ENCODE assay signal across 20 mouse cellular contexts in the genomic region with DNA sequence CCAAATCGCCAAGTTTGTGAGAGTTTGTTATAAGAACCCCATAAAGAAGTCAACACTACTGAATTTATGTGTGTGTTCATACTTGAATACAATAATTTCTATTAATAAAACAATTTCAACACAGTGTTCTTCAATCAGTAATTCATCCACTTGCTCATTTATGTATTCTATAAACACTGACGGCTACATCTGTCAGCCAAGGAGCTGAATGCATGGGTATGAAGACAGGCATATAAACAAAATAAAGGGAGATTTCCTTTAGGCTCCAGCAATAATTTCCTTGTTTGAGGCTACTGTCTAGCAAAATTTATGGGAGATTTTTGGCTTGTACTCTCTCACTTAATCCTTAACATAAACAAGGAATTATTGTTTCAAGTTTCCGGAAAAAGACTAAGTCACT.
DNase-seq lines count a peak whose midpoint lies in the region; ATAC-seq and TF ChIP-seq lines count a peak whose summit lies in the region.
"Had no signal": no experiment of that assay in that cellular context is flagged by ENCODE, and none has a peak within 500 bp of the region (broad histone marks: within the 10 kb centered on the region; RNA-seq: fewer than 3 reads in every experiment).

No protein-coding gene starts in this region.

- H3K9me3 ChIP-seq in intestine, embryonic 16.5 days (ENCODE audit: control insufficient read depth, low read length), result no peaks in the 10 kb centered on the region
- H3K9me3 ChIP-seq in intestine, embryonic 15.5 days, result no peaks in the 10 kb centered on the region
- no peaks in the 10 kb centered on the region for H3K9me3 ChIP-seq in kidney, postnatal 0 days (replicated peaks; ENCODE audit: low read length)
- 0 out of 2 replicates have a peak, but pooled peaks cover 3% of the 10 kb centered on the region for H3K9me3 ChIP-seq in lung, embryonic 16.5 days (ENCODE audit: control insufficient read depth, low read length)
- H3K9me3 ChIP-seq: forebrain, embryonic 10.5 days; hindbrain, embryonic 12.5 days had no signal

- 52% methylated on average over 3 of the region's 3 CpGs for WGBS in intestine, embryonic 16.5 days
- 47% methylated on average over 3 of the region's 3 CpGs for WGBS in intestine, embryonic 15.5 days
- WGBS in kidney, postnatal 0 days, result 44% methylated on average over 3 of the region's 3 CpGs
- 40% methylated on average over 3 of the region's 3 CpGs for WGBS in lung, embryonic 16.5 days

- intact Hi-C loops in gastrocnemius, postnatal 14 days (cut with DNase I; ENCODE audit: low total_unique reads), result no loop called here

- in situ Hi-C loops in Patski (cut with MboI; ENCODE audit: low pct_unique_long_range_greater_than_20kb), result no loop called here

- POLR2A ChIA-PET in Patski (lab: Charles Lee), result no interaction called here

- no peak overlapping the region for H3K4me3 ChIP-seq in intestine, embryonic 16.5 days (ENCODE audit: low read length)
- H3K4me3 ChIP-seq in intestine, embryonic 15.5 days (replicated peaks), result no peak overlapping the region
- no peak overlapping the region for H3K4me3 ChIP-seq in kidney, postnatal 0 days (replicated peaks; ENCODE audit: low read depth, low read length)
- no peak overlapping the region for H3K4me3 ChIP-seq in lung, embryonic 16.5 days (ENCODE audit: low read length)
- H3K4me3 ChIP-seq: forebrain, embryonic 10.5 days; forebrain, embryonic 13.5 days; hindbrain, embryonic 12.5 days had no signal

- H3K9ac ChIP-seq in intestine, embryonic 16.5 days (ENCODE audit: low read depth, low read length), result no peak overlapping the region
- no peak overlapping the region for H3K9ac ChIP-seq in intestine, embryonic 15.5 days
- no peak overlapping the region for H3K9ac ChIP-seq in kidney, postnatal 0 days (ENCODE audit: low read depth, low read length)
- no peak overlapping the region for H3K9ac ChIP-seq in lung, embryonic 16.5 days (ENCODE audit: low read length)
- H3K9ac ChIP-seq: forebrain, embryonic 13.5 days; hindbrain, embryonic 12.5 days had no signal

- no peak for TF ChIP-seq CTCF in kidney, postnatal 0 days (IDR thresholded peaks at IDR 0.05; ENCODE audit: low read depth)
- TF ChIP-seq CTCF in Patski (IDR thresholded peaks at IDR 0.05), result no peak

- CTCF ChIA-PET in Patski (lab: Charles Lee), result no interaction called here

- peak; percentile 83 for DNase-seq in kidney, postnatal 0 days (ENCODE audit: low spot score)
- DNase-seq in kidney, postnatal 10 days, result no peak
- no peak for DNase-seq in lung, postnatal 36 days
- DNase-seq in Patski (ENCODE audit: low read depth, low spot score), result peak; percentile 31
- DNase-seq in gastrocnemius, postnatal 14 days, result no peak
- DNase-seq: adrenal gland, postnatal 10 days; adrenal gland, postnatal 36 days; cerebellum, adult 18-20 months; cerebellum, adult 9-10 months; cerebellum, postnatal 14 days; gastrocnemius, postnatal 10 days; heart, adult 11 months had no signal

- H3K27me3 ChIP-seq in intestine, embryonic 16.5 days (replicated peaks; ENCODE audit: control insufficient read depth, insufficient read depth, low read length), result no peaks in the 10 kb centered on the region
- H3K27me3 ChIP-seq in intestine, embryonic 15.5 days (replicated peaks), result no peaks in the 10 kb centered on the region
- H3K27me3 ChIP-seq in kidney, postnatal 0 days (ENCODE audit: insufficient read depth, low read length), result no peaks in the 10 kb centered on the region
- no peaks in the 10 kb centered on the region; the same call in 1 of the 2 replicates for H3K27me3 ChIP-seq in lung, embryonic 16.5 days (ENCODE audit: control insufficient read depth, insufficient read depth, low read depth, low read length)
- no peaks in the 10 kb centered on the region for H3K27me3 ChIP-seq in Patski
- H3K27me3 ChIP-seq: forebrain, embryonic 13.5 days; hindbrain, embryonic 12.5 days had no signal

- H3K4me2 ChIP-seq in intestine, embryonic 16.5 days (ENCODE audit: low read depth, low read length), result no peak overlapping the region
- no peak overlapping the region for H3K4me2 ChIP-seq in intestine, embryonic 15.5 days (replicated peaks)
- no peak overlapping the region for H3K4me2 ChIP-seq in kidney, postnatal 0 days (ENCODE audit: low read length)
- H3K4me2 ChIP-seq in lung, embryonic 16.5 days (ENCODE audit: low read depth, low read length), result no peak overlapping the region
- H3K4me2 ChIP-seq: forebrain, embryonic 13.5 days; heart, embryonic 11.5 days; hindbrain, embryonic 12.5 days had no signal

- no peak overlapping the region for H3K27ac ChIP-seq in intestine, embryonic 16.5 days (ENCODE audit: low read length)
- H3K27ac ChIP-seq in intestine, embryonic 15.5 days, result no peak overlapping the region
- no peak overlapping the region for H3K27ac ChIP-seq in kidney, postnatal 0 days
- no peak overlapping the region for H3K27ac ChIP-seq in lung, embryonic 16.5 days (ENCODE audit: low read length)
- H3K27ac ChIP-seq: forebrain, embryonic 10.5 days; forebrain, embryonic 13.5 days; hindbrain, embryonic 12.5 days had no signal

- H3K36me3 ChIP-seq in intestine, embryonic 16.5 days (ENCODE audit: control insufficient read depth, insufficient read depth, low read length), result no peaks in the 10 kb centered on the region
- no peaks in the 10 kb centered on the region for H3K36me3 ChIP-seq in intestine, embryonic 15.5 days
- no peaks in the 10 kb centered on the region for H3K36me3 ChIP-seq in kidney, postnatal 0 days (ENCODE audit: insufficient read depth, low read length)
- H3K36me3 ChIP-seq in lung, embryonic 16.5 days (ENCODE audit: control insufficient read depth, insufficient read depth, low read length), result no peaks in the 10 kb centered on the region
- H3K36me3 ChIP-seq: forebrain, embryonic 10.5 days; hindbrain, embryonic 12.5 days had no signal

- H3K4me1 ChIP-seq in intestine, embryonic 16.5 days (ENCODE audit: control insufficient read depth, insufficient read depth, low read length), result no peaks in the 10 kb centered on the region
- no peaks in the 10 kb centered on the region for H3K4me1 ChIP-seq in intestine, embryonic 15.5 days (replicated peaks)
- H3K4me1 ChIP-seq in kidney, postnatal 0 days (replicated peaks; ENCODE audit: insufficient read depth, low read length), result no peaks in the 10 kb centered on the region
- no peaks in the 10 kb centered on the region for H3K4me1 ChIP-seq in lung, embryonic 16.5 days (replicated peaks; ENCODE audit: control insufficient read depth, insufficient read depth, low read length)
- H3K4me1 ChIP-seq: forebrain, embryonic 13.5 days; hindbrain, embryonic 12.5 days had no signal

- peak; percentile 42; the same call in 1 of the 2 replicates for ATAC-seq in intestine, embryonic 16.5 days
- no peak for ATAC-seq in intestine, embryonic 15.5 days
- ATAC-seq in kidney, postnatal 0 days (replicated peaks; ENCODE audit: low FRiP score, low read depth), result no peak
- ATAC-seq in lung, embryonic 16.5 days (ENCODE audit: low read depth), result peak; percentile 89
- ATAC-seq in Patski, result peak; percentile 26
- ATAC-seq: forebrain, embryonic 13.5 days; forebrain, embryonic 16.5 days had no signal

Comparison
In these comparisons a context has a peak if more than half of its experiments do, and no peak if none do; other contexts are left out.
1. ATAC-seq: peak in intestine, embryonic 16.5 days (single experiment), lung, embryonic 16.5 days (single experiment) and Patski (single experiment); none in intestine, embryonic 15.5 days (single experiment) and kidney, postnatal 0 days (single experiment).
2. DNase-seq: peak in kidney, postnatal 0 days (single experiment) and Patski (single experiment); none in kidney, postnatal 10 days (single experiment), lung, postnatal 36 days (single experiment) and gastrocnemius, postnatal 14 days (single experiment).